ENCODE assay signal across 8 mouse cellular contexts in the genomic region with DNA sequence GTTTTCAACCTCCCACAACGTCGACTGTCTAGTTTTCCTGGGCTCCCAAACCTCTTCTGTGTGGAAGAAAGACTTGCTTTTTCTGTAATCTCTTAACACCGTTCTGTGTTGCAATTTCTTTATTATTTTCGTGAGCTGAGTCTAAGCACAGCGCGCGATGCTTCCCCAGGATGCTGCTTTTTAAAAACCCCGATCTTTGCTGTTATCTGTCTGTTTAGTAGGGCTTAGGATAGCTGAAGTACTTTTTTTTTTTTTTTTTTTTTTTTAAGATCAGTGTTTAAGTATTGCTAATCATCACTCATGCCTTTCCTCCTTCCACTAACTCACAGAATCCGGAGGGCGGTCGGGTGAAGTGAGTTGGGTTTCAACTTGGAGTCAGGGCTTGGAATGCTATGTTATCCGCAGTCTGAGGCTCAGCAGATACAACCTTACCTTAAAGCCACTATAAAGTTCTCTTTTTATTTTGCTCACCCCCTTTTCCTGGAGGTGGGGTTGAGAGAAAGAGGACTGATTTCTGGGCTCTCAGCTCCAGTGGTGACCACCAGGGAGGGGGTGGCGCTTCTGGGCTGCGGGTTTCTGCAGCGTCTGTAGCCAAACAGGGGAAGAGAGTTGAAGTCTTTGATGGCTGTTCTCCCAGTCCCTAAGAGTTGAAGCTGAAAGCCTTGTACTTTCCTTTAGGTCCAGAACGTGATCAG. TPM values are rescaled to one million over a fixed set of nuclear protein-coding genes. Genes with fewer than 3 reads are reported as not detected.
DNase-seq lines count a peak whose midpoint lies in the region; ATAC-seq lines count a peak whose summit lies in the region.

No protein-coding gene starts in this region.

- peak overlapping the region; percentile 71 for H3K9ac ChIP-seq in heart, embryonic 13.5 days
- H3K9ac ChIP-seq in forebrain, embryonic 14.5 days (ENCODE audit: low read length): peak overlapping the region; percentile 62
- H3K9ac ChIP-seq in midbrain, embryonic 13.5 days (replicated peaks): peak overlapping the region; percentile 79

- no peak overlapping the region for H3K27ac ChIP-seq in heart, embryonic 13.5 days (replicated peaks)
- H3K27ac ChIP-seq in brown adipose tissue, adult 24 weeks (replicated peaks; ENCODE audit: low read depth, low read length): no peak overlapping the region
- no peak overlapping the region for H3K27ac ChIP-seq in forebrain, embryonic 14.5 days (ENCODE audit: low read depth, low read length)
- H3K27ac ChIP-seq in midbrain, embryonic 13.5 days: 0 out of 2 replicates have a peak overlapping the region, but pooled peaks have one; percentile 61

- ATAC-seq in heart, embryonic 13.5 days (ENCODE audit: extremely low read depth, insufficient number of reproducible peaks, low FRiP score, low TSS enrichment): no peak
- peak; percentile 32; the same call in 1 of the 2 replicates for ATAC-seq in forebrain, embryonic 14.5 days
- peak; percentile 28 for ATAC-seq in midbrain, embryonic 13.5 days

- DNase-seq in heart, postnatal 10 days: no peak
- peak; percentile 19 for DNase-seq in forebrain, embryonic 14.5 days (ENCODE audit: low spot score)
- DNase-seq in layer of hippocampus, postnatal 14 days (ENCODE audit: low spot score in 2 of 2): peak; percentile 23 to 32
- DNase-seq in gastrocnemius, postnatal 4 days (ENCODE audit: low spot score in 2 of 2): no peak
- no peak for DNase-seq in gastrocnemius, postnatal 14 days

- H3K36me3 ChIP-seq in heart, embryonic 13.5 days: no peaks in the 10 kb centered on the region
- H3K36me3 ChIP-seq in forebrain, embryonic 14.5 days (ENCODE audit: control insufficient read depth, insufficient read depth, low read length): no peaks in the 10 kb centered on the region
- H3K36me3 ChIP-seq in midbrain, embryonic 13.5 days: no peaks in the 10 kb centered on the region

- peak overlapping the region; percentile 92 for H3K4me2 ChIP-seq in heart, embryonic 13.5 days
- peak overlapping the region; percentile 90 for H3K4me2 ChIP-seq in forebrain, embryonic 14.5 days (ENCODE audit: low read length)
- peak overlapping the region; percentile 87 for H3K4me2 ChIP-seq in midbrain, embryonic 13.5 days (replicated peaks)

- H3K4me1 ChIP-seq in heart, embryonic 13.5 days: peaks cover 14% of the 10 kb centered on the region
- H3K4me1 ChIP-seq in brown adipose tissue, adult 24 weeks (ENCODE audit: control insufficient read depth, insufficient read depth, insufficient read length, low read length): no peaks in the 10 kb centered on the region
- 0 out of 2 replicates have a peak, but pooled peaks cover 3% of the 10 kb centered on the region for H3K4me1 ChIP-seq in forebrain, embryonic 14.5 days (ENCODE audit: control insufficient read depth, insufficient read depth, low read length)
- peaks cover 16% of the 10 kb centered on the region for H3K4me1 ChIP-seq in midbrain, embryonic 13.5 days (replicated peaks)

- H3K4me3 ChIP-seq in heart, embryonic 13.5 days: peak overlapping the region; percentile 59
- peak overlapping the region; percentile 25 for H3K4me3 ChIP-seq in brown adipose tissue, adult 24 weeks (ENCODE audit: insufficient read depth, low read depth, low read length)
- peak overlapping the region; percentile 49 for H3K4me3 ChIP-seq in forebrain, embryonic 14.5 days (ENCODE audit: low read depth, low read length)
- peak overlapping the region; percentile 61 for H3K4me3 ChIP-seq in midbrain, embryonic 13.5 days (replicated peaks)

- no peaks in the 10 kb centered on the region for H3K9me3 ChIP-seq in heart, embryonic 13.5 days
- no peaks in the 10 kb centered on the region for H3K9me3 ChIP-seq in forebrain, embryonic 14.5 days (replicated peaks; ENCODE audit: control insufficient read depth, low read length)
- no peaks in the 10 kb centered on the region for H3K9me3 ChIP-seq in midbrain, embryonic 13.5 days

- H3K27me3 ChIP-seq in heart, embryonic 13.5 days (replicated peaks): peaks cover 44% of the 10 kb centered on the region
- H3K27me3 ChIP-seq in forebrain, embryonic 14.5 days (replicated peaks; ENCODE audit: control insufficient read depth, insufficient read depth, low read length): no peaks in the 10 kb centered on the region; the same call in 1 of the 2 replicates
- H3K27me3 ChIP-seq in midbrain, embryonic 13.5 days: peaks cover 18% of the 10 kb centered on the region

- intact Hi-C loops in heart, postnatal 10 days (cut with DNase I): no loop called here
- intact Hi-C loops in gastrocnemius, postnatal 14 days (cut with DNase I; ENCODE audit: low total_unique reads): no loop called here

- under 1% methylated on average over 16 of the region's 16 CpGs for WGBS in heart, embryonic 13.5 days
- under 1% methylated on average over 16 of the region's 16 CpGs for WGBS in forebrain, embryonic 14.5 days
- WGBS in midbrain, embryonic 13.5 days: under 1% methylated on average over 16 of the region's 16 CpGs

RNA-seq across cellular contexts. Expression of a gene that starts 3.7 kb away (rescaled TPM):
- polyA plus RNA-seq in heart, embryonic 13.5 days (2015; fragmentation: Nextera tagmentation; extraction: Ambion mirVana): 0.06 and 0.11 TPM in 2 replicates
- not detected for total RNA-seq in heart, postnatal 10 days (2021)
- not detected in 2 replicates for polyA plus RNA-seq in brown adipose tissue, adult 24 weeks (2012; ENCODE audit: insufficient read depth, insufficient read length, missing spikeins)
- 8.1 and 13.1 TPM in 2 replicates for polyA plus RNA-seq in forebrain, embryonic 14.5 days (2014; fragmentation: Nextera tagmentation; extraction: Ambion mirVana)
- total RNA-seq in layer of hippocampus, postnatal 14 days (2021): 10 to 100 TPM; 17.1 to 20.2 TPM
- 9.2 and 11.7 TPM in 2 replicates for polyA plus RNA-seq in midbrain, embryonic 13.5 days (2015; fragmentation: Nextera tagmentation; extraction: Ambion mirVana)
- 1 to 10 TPM in 1 of 2 experiments, under 1 TPM in 1; 0.65 to 1.5 TPM for total RNA-seq in gastrocnemius, postnatal 4 days (2021)
- under 1 TPM in 1 of 2 experiments, not detected in 1; 0.16 TPM for total RNA-seq in gastrocnemius, postnatal 14 days (2021)

Comparison
In these comparisons a context has a peak if more than half of its experiments do, and no peak if none do; other contexts are left out.
1. DNase-seq: peak in forebrain, embryonic 14.5 days (single experiment) and layer of hippocampus, postnatal 14 days (2 of 2); none in heart, postnatal 10 days (0 of 2), gastrocnemius, postnatal 4 days (0 of 2) and gastrocnemius, postnatal 14 days (single experiment).
2. RNA of a gene that starts 3.7 kb away (total RNA-seq): 17.1 to 20.2 TPM in layer of hippocampus, postnatal 14 days; 0.65 to 1.5 TPM in gastrocnemius, postnatal 4 days, 0.16 TPM in gastrocnemius, postnatal 14 days and not detected in heart, postnatal 10 days; every median in the first group is over 4 times any median in the second.
3. Peak in every context shown above with its lines, with median percentiles within 50 percentile points of each other: H3K4me2 ChIP-seq, H3K4me3 ChIP-seq and H3K9ac ChIP-seq.